Mouse (Mus musculus) layer of hippocampus, adult 9-10 months (tissue): ENCODE data around the gene Msantd2.

Experiments used
- DNase-seq: peaks from one replicate; pipeline ENCODE4 v3.0.0; 2022; ENCODE audit warnings: low spot score

Msantd2 gene

GRCm38 (mm10) chr9:37569231-37569835, 80.2 kb downstream of the Msantd2 start:
- DNase-seq: no peak

GRCm38 (mm10) chr9:37572204-37572876, 83.2 kb downstream of the Msantd2 start:
- DNase-seq: no peak
